Comparison of ENCODE assay signal across 10 mouse cellular contexts in genomic region chr14:55438193-55438784, GRCm38 (mm10). TPM values are rescaled to one million over a fixed set of nuclear protein-coding genes. Genes with fewer than 3 reads are reported as not detected.
DNase-seq lines count a peak whose midpoint lies in the region; ATAC-seq and TF ChIP-seq lines count a peak whose summit lies in the region.
"Had no signal": no experiment of that assay in that cellular context is flagged by ENCODE, and none has a peak within 500 bp of the region (broad histone marks: within the 10 kb centered on the region; RNA-seq: fewer than 3 reads in every experiment).

No protein-coding gene starts in this region.

- H3K9me3 ChIP-seq in hindbrain, embryonic 11.5 days (ENCODE audit: control insufficient read depth, low read length), result no peaks in the 10 kb centered on the region
- H3K9me3 ChIP-seq in hindbrain, embryonic 16.5 days (ENCODE audit: control insufficient read depth, low read length), result no peaks in the 10 kb centered on the region
- no peaks in the 10 kb centered on the region for H3K9me3 ChIP-seq in midbrain, postnatal 0 days (ENCODE audit: low read length)
- H3K9me3 ChIP-seq: embryonic facial prominence, embryonic 12.5 days; lung, embryonic 15.5 days had no signal

- H3K9ac ChIP-seq in hindbrain, embryonic 11.5 days (ENCODE audit: low read depth, low read length), result no peak overlapping the region
- no peak overlapping the region for H3K9ac ChIP-seq in hindbrain, embryonic 16.5 days (ENCODE audit: low read depth, low read length)
- H3K9ac ChIP-seq in heart, adult 2 months (ENCODE audit: low read depth, low read length), result no peak overlapping the region
- H3K9ac ChIP-seq in midbrain, postnatal 0 days (replicated peaks; ENCODE audit: low read length, poor library complexity, severe bottlenecking), result no peak overlapping the region
- H3K9ac ChIP-seq: embryonic facial prominence, embryonic 12.5 days; lung, embryonic 15.5 days had no signal

- DNase-seq in hindbrain, embryonic 11.5 days (ENCODE audit: low spot score), result peak; percentile 66
- peak; percentile 72 for DNase-seq in R1 (ENCODE audit: low read depth, low spot score)
- peak; percentile 84 to 89 for DNase-seq in cerebellum, postnatal 10 days
- DNase-seq in heart, adult 2 months, result peak; percentile 44 to 66
- DNase-seq in left cerebral cortex, adult 11 months (ENCODE audit: low spot score), result peak; percentile 22
- peak; percentile 40 for DNase-seq in midbrain, postnatal 0 days (ENCODE audit: low spot score)
- peak; percentile 75 for DNase-seq in thymus, adult 2 months

- 43% methylated on average over 6 of the region's 6 CpGs for WGBS in hindbrain, embryonic 11.5 days
- 37% methylated on average over 6 of the region's 6 CpGs for WGBS in hindbrain, embryonic 16.5 days
- 20% methylated on average over 6 of the region's 6 CpGs for WGBS in heart, adult 2 months
- 39% methylated on average over 6 of the region's 6 CpGs for WGBS in midbrain, postnatal 0 days
- WGBS in thymus, adult 2 months, result 20% methylated on average over 6 of the region's 6 CpGs

- no peaks in the 10 kb centered on the region for H3K36me3 ChIP-seq in hindbrain, embryonic 11.5 days (ENCODE audit: control insufficient read depth, insufficient read depth, low read length)
- no peaks in the 10 kb centered on the region for H3K36me3 ChIP-seq in hindbrain, embryonic 16.5 days (ENCODE audit: control insufficient read depth, insufficient read depth, low read length)
- H3K36me3 ChIP-seq in heart, adult 2 months (ENCODE audit: control insufficient read depth, insufficient read depth, low read length), result no peaks in the 10 kb centered on the region
- no peaks in the 10 kb centered on the region for H3K36me3 ChIP-seq in midbrain, postnatal 0 days (ENCODE audit: insufficient read depth, low read length)
- H3K36me3 ChIP-seq in thymus, adult 2 months (ENCODE audit: control insufficient read depth, insufficient read depth, low read length), result no peaks in the 10 kb centered on the region
- H3K36me3 ChIP-seq: embryonic facial prominence, embryonic 12.5 days; lung, embryonic 15.5 days had no signal

- intact Hi-C loops in heart, adult 2 months (cut with DNase I), result loop anchor here (1.0 to 5.0 kb wide), 4 partner anchors 91 to 315 kb away; no protein-coding TSS in a partner anchor

- H3K4me1 ChIP-seq in hindbrain, embryonic 11.5 days (replicated peaks; ENCODE audit: control insufficient read depth, insufficient read depth, low read length), result no peaks in the 10 kb centered on the region
- H3K4me1 ChIP-seq in hindbrain, embryonic 16.5 days (ENCODE audit: control insufficient read depth, insufficient read depth, low read depth, low read length), result no peaks in the 10 kb centered on the region
- H3K4me1 ChIP-seq in heart, adult 2 months (ENCODE audit: control insufficient read depth, insufficient read depth, low read length), result no peaks in the 10 kb centered on the region
- H3K4me1 ChIP-seq in midbrain, postnatal 0 days (ENCODE audit: insufficient read depth, low read length), result no peaks in the 10 kb centered on the region
- H3K4me1 ChIP-seq in thymus, adult 2 months (replicated peaks; ENCODE audit: control insufficient read depth, insufficient read depth, low read length), result no peaks in the 10 kb centered on the region
- H3K4me1 ChIP-seq: lung, embryonic 15.5 days had no signal

- no peak overlapping the region for H3K4me2 ChIP-seq in hindbrain, embryonic 11.5 days (replicated peaks; ENCODE audit: low read depth, low read length)
- no peak overlapping the region for H3K4me2 ChIP-seq in hindbrain, embryonic 16.5 days (ENCODE audit: low read length)
- H3K4me2 ChIP-seq in midbrain, postnatal 0 days (ENCODE audit: low read depth, low read length, poor library complexity, severe bottlenecking), result no peak overlapping the region
- H3K4me2 ChIP-seq: embryonic facial prominence, embryonic 12.5 days; lung, embryonic 15.5 days had no signal

- ATAC-seq in hindbrain, embryonic 11.5 days (ENCODE audit: low FRiP score), result no peak
- no peak for ATAC-seq in hindbrain, embryonic 16.5 days
- no peak for ATAC-seq in midbrain, postnatal 0 days (ENCODE audit: low FRiP score)

- TF ChIP-seq EP300 in heart, adult 2 months (IDR thresholded peaks at IDR 0.05; ENCODE audit: insufficient read depth, low read depth, low read length), result 0 out of 2 replicates have a peak, but pooled peaks have one; percentile 58

- no peak overlapping the region for H3K27ac ChIP-seq in hindbrain, embryonic 11.5 days (ENCODE audit: low read depth, low read length)
- no peak overlapping the region for H3K27ac ChIP-seq in hindbrain, embryonic 16.5 days (ENCODE audit: low read depth, low read length)
- H3K27ac ChIP-seq in heart, adult 2 months, result no peak overlapping the region
- no peak overlapping the region; the same call in 1 of the 2 replicates for H3K27ac ChIP-seq in midbrain, postnatal 0 days (ENCODE audit: low read depth, low read length)
- no peak overlapping the region for H3K27ac ChIP-seq in thymus, adult 2 months (ENCODE audit: control insufficient read depth, insufficient read depth, low read length)
- H3K27ac ChIP-seq: embryonic facial prominence, embryonic 12.5 days; lung, embryonic 15.5 days had no signal

- no peaks in the 10 kb centered on the region for H3K27me3 ChIP-seq in hindbrain, embryonic 11.5 days (ENCODE audit: control insufficient read depth, insufficient read depth, low read length)
- H3K27me3 ChIP-seq in hindbrain, embryonic 16.5 days (replicated peaks; ENCODE audit: control insufficient read depth, insufficient read depth, low read length), result no peaks in the 10 kb centered on the region
- H3K27me3 ChIP-seq in heart, adult 2 months (ENCODE audit: control insufficient read depth, insufficient read depth, low read length), result no peaks in the 10 kb centered on the region
- no peaks in the 10 kb centered on the region for H3K27me3 ChIP-seq in midbrain, postnatal 0 days (ENCODE audit: insufficient read depth, low read length)
- no peaks in the 10 kb centered on the region for H3K27me3 ChIP-seq in thymus, adult 2 months (ENCODE audit: control insufficient read depth, insufficient read depth, low read length)
- H3K27me3 ChIP-seq: embryonic facial prominence, embryonic 12.5 days; lung, embryonic 15.5 days had no signal

- no peaks in the 10 kb centered on the region for H3K79me2 ChIP-seq in heart, adult 2 months (replicated peaks; ENCODE audit: control insufficient read depth, insufficient read depth, low read length)

- TF ChIP-seq CTCF in heart, adult 2 months (IDR thresholded peaks at IDR 0.05), result peak; percentile 86
- TF ChIP-seq CTCF in midbrain, postnatal 0 days (IDR thresholded peaks at IDR 0.05), result peak; percentile 74
- peak; percentile 64; the same call in 1 of the 2 replicates for TF ChIP-seq CTCF in thymus, adult 2 months (IDR thresholded peaks at IDR 0.05; ENCODE audit: borderline replicate concordance, control insufficient read depth, extremely low read depth, insufficient read depth, low read length, poor library complexity)

- H3K4me3 ChIP-seq in hindbrain, embryonic 11.5 days (ENCODE audit: low read depth, low read length), result no peak overlapping the region
- H3K4me3 ChIP-seq in hindbrain, embryonic 16.5 days (ENCODE audit: low read length), result no peak overlapping the region
- no peak overlapping the region for H3K4me3 ChIP-seq in heart, adult 2 months
- no peak overlapping the region for H3K4me3 ChIP-seq in midbrain, postnatal 0 days (ENCODE audit: low read depth, low read length)
- no peak overlapping the region for H3K4me3 ChIP-seq in thymus, adult 2 months (ENCODE audit: control insufficient read depth, insufficient read depth, low read length)
- H3K4me3 ChIP-seq: embryonic facial prominence, embryonic 12.5 days; lung, embryonic 15.5 days had no signal

- no peak for TF ChIP-seq POLR2A in heart, adult 2 months (IDR thresholded peaks at IDR 0.05; ENCODE audit: insufficient read depth, low read depth, low read length)
- TF ChIP-seq POLR2A in thymus, adult 2 months (IDR thresholded peaks at IDR 0.05; ENCODE audit: control insufficient read depth, extremely low read depth, insufficient read depth, low read length, poor library complexity), result no peak

RNA-seq across cellular contexts. Expression of gene Dhrs4, which starts 40.3 kb away (rescaled TPM):
- 26.0 and 36.5 TPM in 2 replicates for polyA plus RNA-seq in hindbrain, embryonic 11.5 days (2014; fragmentation: Nextera tagmentation; extraction: Ambion mirVana)
- 28.6 and 29.5 TPM in 2 replicates for polyA plus RNA-seq in hindbrain, embryonic 16.5 days (2015; fragmentation: Nextera tagmentation; extraction: Ambion mirVana)
- 100 to 1,000 TPM; 106 to 125 TPM for total RNA-seq in heart, adult 2 months (2021)
- 64.7 and 85.7 TPM in 2 replicates for polyA plus RNA-seq in heart, adult 2 months (2012; rRNA removed)
- total RNA-seq in midbrain, postnatal 0 days (2014; rRNA removed), result 10.0 and 13.8 TPM in 2 replicates
- 18.0 and 19.4 TPM in 2 replicates for polyA plus RNA-seq in midbrain, postnatal 0 days (2015; fragmentation: Nextera tagmentation; extraction: Ambion mirVana)
- 38.3 and 46.8 TPM in 2 replicates for polyA plus RNA-seq in thymus, adult 2 months (2012; rRNA removed)

RNA-seq across cellular contexts. Expression of gene Carmil3, which starts 52.2 kb away (rescaled TPM):
- polyA plus RNA-seq in hindbrain, embryonic 11.5 days (2014; fragmentation: Nextera tagmentation; extraction: Ambion mirVana), result 10.1 and 14.0 TPM in 2 replicates
- 22.9 and 26.2 TPM in 2 replicates for polyA plus RNA-seq in hindbrain, embryonic 16.5 days (2015; fragmentation: Nextera tagmentation; extraction: Ambion mirVana)
- 1 to 10 TPM; 1.3 to 2.0 TPM for total RNA-seq in heart, adult 2 months (2021)
- 3.4 and 4.8 TPM in 2 replicates for polyA plus RNA-seq in heart, adult 2 months (2012; rRNA removed)
- total RNA-seq in midbrain, postnatal 0 days (2014; rRNA removed), result 118 and 166 TPM in 2 replicates
- polyA plus RNA-seq in midbrain, postnatal 0 days (2015; fragmentation: Nextera tagmentation; extraction: Ambion mirVana), result 33.3 and 37.6 TPM in 2 replicates
- 20.6 and 25.4 TPM in 2 replicates for polyA plus RNA-seq in thymus, adult 2 months (2012; rRNA removed)

Comparison
In these comparisons a context has a peak if more than half of its experiments do, and no peak if none do; other contexts are left out.
1. DNase-seq: peak in every context shown above with its lines; median percentile 86 in cerebellum, postnatal 10 days; 75 in thymus, adult 2 months; 72 in R1; 66 in hindbrain, embryonic 11.5 days; 55 in heart, adult 2 months; 40 in midbrain, postnatal 0 days; 22 in left cerebral cortex, adult 11 months.